Mouse (Mus musculus) limb, embryonic 12.5 days (tissue): ENCODE measurements around the gene 1700086D15Rik. TPM values are rescaled to one million over a fixed set of nuclear protein-coding genes. Genes with fewer than 3 reads are reported as not detected.

Experiments
- ATAC-seq: fragments of 200-750 bp; cut with Nextera tagmentation; 2 replicates; pipeline ENCODE4 v1.8.0; 2017; ENCODE audit warnings: low read depth, moderate TSS enrichment; ENCODE audit not compliant: insufficient number of reproducible peaks, insufficient read depth, low FRiP score, low TSS enrichment
- H3K27ac ChIP-seq: fragments of 300-500 bp; sonication (generic); 2 replicates; pipeline ENCODE4 v1.5.1; 2016; ENCODE audit warnings: mild to moderate bottlenecking, moderate library complexity
- H3K27me3 ChIP-seq: fragments of 300-500 bp; sonication (generic); 2 replicates; pipeline ENCODE4 v1.6.1; 2016; ENCODE audit warnings: mild to moderate bottlenecking, moderate library complexity
- H3K36me3 ChIP-seq: fragments of 300-500 bp; sonication (generic); 2 replicates; pipeline ENCODE4 v1.6.1; 2016; ENCODE audit warnings: mild to moderate bottlenecking, moderate library complexity
- H3K4me1 ChIP-seq: fragments of 300-500 bp; sonication (generic); replicated peaks from 2 replicates; pipeline ENCODE4 v1.6.1; 2016
- H3K4me2 ChIP-seq: fragments of 300-500 bp; sonication (generic); 2 replicates; pipeline ENCODE4 v1.6.1; 2016; ENCODE audit warnings: mild to moderate bottlenecking, moderate library complexity
- H3K4me3 ChIP-seq: fragments of 300-500 bp; sonication (generic); replicated peaks from 2 replicates; pipeline ENCODE4 v1.5.1; 2016; ENCODE audit warnings: mild to moderate bottlenecking
- H3K9ac ChIP-seq: fragments of 300-500 bp; sonication (generic); replicated peaks from 2 replicates; pipeline ENCODE4 v1.6.1; 2016; ENCODE audit warnings: mild to moderate bottlenecking, moderate library complexity
- H3K9me3 ChIP-seq: fragments of 300-500 bp; sonication (generic); 2 replicates; pipeline ENCODE4 v1.6.1; 2016; ENCODE audit warnings: mild to moderate bottlenecking, moderate library complexity
- WGBS: fragments of 180-500 bp; shearing (Covaris S2); methylation state at CpG from one replicate; pipeline ENCODE4 v1.1.7; 2016; 5-methylcytosine and 5-hydroxymethylcytosine counted together
- polyA plus RNA-seq: library from polyadenylated mRNA; unstranded; fragments of >200 nt; fragmentation: Nextera tagmentation; extraction: Ambion mirVana; gene quantifications from 2 replicates; pipeline ENCODE4 v1.2.1, GENCODE M21; 2016

Gene 1700086D15Rik
- polyA plus RNA-seq, 1 experiment from 2014 or later, result not detected

DNA sequence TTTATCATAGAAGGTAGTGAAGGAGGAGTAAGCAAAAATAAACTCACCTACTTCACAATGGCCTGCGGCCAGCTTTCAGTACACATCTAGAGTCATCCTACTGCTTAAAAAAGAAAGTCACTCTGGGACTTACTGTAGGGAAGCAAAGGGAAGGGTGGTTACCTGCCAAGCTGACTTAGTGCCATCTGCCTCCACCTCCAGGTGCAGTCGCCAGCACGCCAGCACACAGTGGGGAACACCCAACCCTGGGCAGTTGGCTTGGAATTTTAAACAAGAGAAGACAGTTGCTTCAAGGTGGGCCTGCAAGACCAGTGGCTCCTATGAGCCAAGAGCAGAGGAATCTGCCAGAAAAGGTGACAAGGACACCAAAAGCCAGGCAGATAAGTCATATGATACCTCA, 55.6 kb downstream of the 1700086D15Rik start:
- Histone ChIP-seq H3K27ac (no peak overlapping the region), H3K27me3 (no peaks in the 10 kb centered on the region), H3K4me2 (no peak overlapping the region), H3K4me1 (no peaks in the 10 kb centered on the region; the same call in 1 of the 2 replicates), H3K9me3 (no peaks in the 10 kb centered on the region), H3K9ac (no peak overlapping the region), H3K4me3 (no peak overlapping the region), H3K36me3 (no peaks in the 10 kb centered on the region)
- 90% methylated on average over 3 of the region's 3 CpGs for WGBS
- ATAC-seq, result no peak

Other genes starting within 250 kb of the 1700086D15Rik start
- 34.1 and 37.3 TPM in 2 replicates for gene Elac2, start 180.9 kb downstream of the 1700086D15Rik start, polyA plus RNA-seq
- gene Arhgap44, start 3.1 kb upstream of the 1700086D15Rik start, polyA plus RNA-seq, result 4.1 and 5.0 TPM in 2 replicates
- gene Myocd, start 110.1 kb upstream of the 1700086D15Rik start, polyA plus RNA-seq, result 0.49 and 0.56 TPM in 2 replicates